Mouse (Mus musculus) cortical plate, adult 2 months (tissue): ENCODE measurements around the gene Eefsec.

Experiments
- CTCF ChIP-seq: fragments of 200-500 bp; IDR thresholded peaks from 2 replicates; pipeline ENCODE4 v1.5.1; 2011; ENCODE audit warnings: mild to moderate bottlenecking, control low read depth, low read length; ENCODE audit not compliant: insufficient read depth; ENCODE audit errors: extremely low read depth
- POLR2A ChIP-seq: fragments of 200-500 bp; IDR thresholded peaks from 2 replicates; pipeline ENCODE4 v1.6.1; 2011; ENCODE audit warnings: mild to moderate bottlenecking, low read length, control low read depth; ENCODE audit not compliant: insufficient read depth; ENCODE audit errors: extremely low read depth

DNA sequence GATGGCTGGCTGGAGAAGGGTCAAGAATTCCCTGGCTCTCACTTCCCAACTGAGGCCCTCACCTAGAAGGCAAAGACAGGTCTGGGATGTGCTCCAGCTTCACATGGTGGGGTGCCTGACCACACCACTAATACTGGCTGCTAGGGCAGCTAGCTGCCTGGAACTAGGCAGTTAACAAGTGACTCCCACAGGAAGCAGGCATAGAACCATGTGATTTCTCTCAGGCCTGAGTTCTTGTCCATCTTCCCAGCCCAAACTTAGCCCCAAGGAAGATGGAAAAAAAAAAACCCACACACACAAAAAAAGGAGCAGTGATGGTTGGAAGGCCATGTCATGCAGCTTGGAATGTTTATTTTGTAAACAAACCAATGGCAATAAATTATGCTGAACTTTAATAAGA is 117.0 kb downstream of the Eefsec start:
- TF ChIP-seq CTCF (no peak), POLR2A (no peak)
